Mouse (Mus musculus): ENCODE data around the gene Scarb1.
A peak's percentile ranks its signal among the peaks of the same experiment; 100 is the strongest.
"Not testable (repeated sequence)": the region's sequence is repeated elsewhere in the genome, so short reads cannot be mapped to it uniquely, and the experiment has no call there.

The Scarb1 gene

GRCm38 (mm10) chr5:125340547-125341262 lies at the start of gene Scarb1:
Gene Scarb1 (minus strand): TSS chr5:125341094.
- DNase-seq (ENCODE audit: low read depth, low spot score): peak; percentile 73

GRCm38 (mm10) chr5:125389579-125390441 lies 48.9 kb upstream of the Scarb1 start, which contains the start of gene Ubc:
Gene Ubc (minus strand): TSS chr5:125390202.
- peak; percentile 87 for DNase-seq (ENCODE audit: low read depth, low spot score)

GRCm38 (mm10) chr5:125389131-125389578 lies 48.3 kb upstream of the Scarb1 start, which contains the start of gene Gm10382:
Gene Gm10382 (plus strand): TSS chr5:125389322.
- DNase-seq (ENCODE audit: low read depth, low spot score): peak; percentile 53

GRCm38 (mm10) chr5:125388358-125389092 lies 47.6 kb upstream of the Scarb1 start:
- no peak for DNase-seq (ENCODE audit: low read depth, low spot score)

GRCm38 (mm10) chr5:125387295-125387694 lies 46.4 kb upstream of the Scarb1 start:
- not testable (repeated sequence) for DNase-seq (ENCODE audit: low read depth, low spot score)

- DNase-seq (ENCODE audit: low read depth, low spot score): no peak
Measured at GRCm38 (mm10) chr5:125385215-125385940, 44.5 kb upstream of the Scarb1 start.

- no peak for DNase-seq (ENCODE audit: low read depth, low spot score)
Measured at GRCm38 (mm10) chr5:125384512-125385214, 43.8 kb upstream of the Scarb1 start.

GRCm38 (mm10) chr5:125383637-125384420 lies 42.9 kb upstream of the Scarb1 start:
- no peak for DNase-seq (ENCODE audit: low read depth, low spot score)

GRCm38 (mm10) chr5:125382673-125383558 lies 42.0 kb upstream of the Scarb1 start:
- DNase-seq (ENCODE audit: low read depth, low spot score): peak; percentile 56

GRCm38 (mm10) chr5:125381954-125382672 lies 41.2 kb upstream of the Scarb1 start:
- no peak for DNase-seq (ENCODE audit: low read depth, low spot score)

- no peak for DNase-seq (ENCODE audit: low read depth, low spot score)
Measured at GRCm38 (mm10) chr5:125378919-125379318, 38.0 kb upstream of the Scarb1 start.

- DNase-seq (ENCODE audit: low read depth, low spot score): no peak
Measured at GRCm38 (mm10) chr5:125377214-125377613, 36.3 kb upstream of the Scarb1 start.

- no peak for DNase-seq (ENCODE audit: low read depth, low spot score)
Measured at GRCm38 (mm10) chr5:125375871-125376270, 35.0 kb upstream of the Scarb1 start.

GRCm38 (mm10) chr5:125372027-125372426 lies 31.1 kb upstream of the Scarb1 start:
- no peak for DNase-seq (ENCODE audit: low read depth, low spot score)

- no peak for DNase-seq (ENCODE audit: low read depth, low spot score)
Measured at GRCm38 (mm10) chr5:125370950-125371693, 30.2 kb upstream of the Scarb1 start.

GRCm38 (mm10) chr5:125368568-125368967 lies 27.7 kb upstream of the Scarb1 start:
- DNase-seq (ENCODE audit: low read depth, low spot score): peak; percentile 71

- DNase-seq (ENCODE audit: low read depth, low spot score): no peak
Measured at GRCm38 (mm10) chr5:125368156-125368555, 27.3 kb upstream of the Scarb1 start.

Data from retina, postnatal 7 days (tissue).